Mouse (Mus musculus) small intestine, adult 2 months (tissue): ENCODE data around the gene Cacnb4.

ENCODE experiments used
- CTCF ChIP-seq: fragments of 200-500 bp; IDR thresholded peaks from 2 replicates; pipeline ENCODE4 v1.5.1; 2012; ENCODE audit warnings: low read depth, mild to moderate bottlenecking, control low read depth, inconsistent platforms, low read length, moderate library complexity, mixed read lengths; ENCODE audit not compliant: insufficient replicate concordance, insufficient read length; ENCODE audit errors: extremely low read depth
- POLR2A ChIP-seq: fragments of 200-500 bp; IDR thresholded peaks from 2 replicates; pipeline ENCODE4 v1.6.1; 2012; ENCODE audit warnings: low read depth, mild to moderate bottlenecking, control low read depth, inconsistent platforms, low read length, moderate library complexity

DNA sequence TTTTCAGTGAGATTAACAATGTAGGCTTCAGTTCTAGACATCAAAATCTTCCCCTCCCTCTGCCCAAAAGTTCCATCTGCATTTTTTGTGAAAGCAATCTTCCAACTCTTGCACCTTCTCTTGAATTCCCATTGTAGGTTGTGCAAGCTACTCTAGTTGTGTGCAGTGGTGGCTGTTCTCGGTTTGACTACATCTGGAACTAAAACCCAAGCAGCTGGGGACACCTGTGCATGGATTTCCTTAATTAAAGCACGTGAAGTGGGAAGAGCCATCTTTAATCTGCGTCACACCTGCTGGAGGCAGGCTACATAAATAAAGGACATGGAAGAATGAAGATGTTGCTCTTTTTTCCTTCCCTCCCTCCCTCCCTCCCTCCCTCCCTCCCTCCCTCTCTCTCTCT is 286.7 kb downstream of the Cacnb4 start:
- TF ChIP-seq CTCF: no peak
- TF ChIP-seq POLR2A: no peak
